Mouse (Mus musculus) stomach, postnatal 0 days (tissue): Measurements from ENCODE around the gene 9130213A22Rik. TPM values are rescaled to one million over a fixed set of nuclear protein-coding genes. Genes with fewer than 3 reads are reported as not detected.
A peak's percentile ranks its signal among the peaks of the same experiment; 100 is the strongest.

Experiments
- ATAC-seq: fragments of 200-750 bp; cut with Nextera tagmentation; 2 replicates; pipeline ENCODE4 v1.8.0; 2017; ENCODE audit not compliant: low FRiP score, low TSS enrichment
- DNase-seq: peaks from one replicate; pipeline ENCODE4 v3.0.0-alpha.2; 2016; ENCODE audit warnings: low spot score
- H3K27ac ChIP-seq: fragments of 300-500 bp; sonication (generic); replicated peaks from 2 replicates; pipeline ENCODE4 v1.5.1; 2014; ENCODE audit warnings: mild to moderate bottlenecking, control low read depth
- H3K27me3 ChIP-seq: fragments of 300-500 bp; sonication (generic); 2 replicates; pipeline ENCODE4 v1.6.1; 2014; ENCODE audit warnings: low read length; ENCODE audit not compliant: control insufficient read depth, insufficient read depth
- H3K36me3 ChIP-seq: fragments of 300-500 bp; sonication (generic); 2 replicates; pipeline ENCODE4 v1.6.1; 2014; ENCODE audit warnings: low read length, mixed read lengths; ENCODE audit not compliant: control insufficient read depth, insufficient read depth
- H3K4me1 ChIP-seq: fragments of 300-500 bp; sonication (generic); replicated peaks from 2 replicates; pipeline ENCODE4 v1.6.1; 2014; ENCODE audit warnings: antibody characterized with exemption; ENCODE audit not compliant: control insufficient read depth, insufficient read depth
- H3K4me2 ChIP-seq: fragments of 300-500 bp; sonication (generic); replicated peaks from 2 replicates; pipeline ENCODE4 v1.6.1; 2014; ENCODE audit warnings: low read depth, mild to moderate bottlenecking, control low read depth, moderate library complexity
- H3K4me3 ChIP-seq: fragments of 300-500 bp; sonication (generic); 2 replicates; pipeline ENCODE4 v1.5.1; 2014; ENCODE audit warnings: low read depth, low read length, control low read depth
- H3K9ac ChIP-seq: fragments of 300-500 bp; sonication (generic); 2 replicates; pipeline ENCODE4 v1.6.1; 2014; ENCODE audit warnings: mild to moderate bottlenecking, low read length, control low read depth, mixed read lengths
- H3K9me3 ChIP-seq: fragments of 300-500 bp; sonication (generic); 2 replicates; pipeline ENCODE4 v1.6.1; 2016; ENCODE audit warnings: low read length; ENCODE audit not compliant: control insufficient read depth
- CTCF ChIP-seq: IDR thresholded peaks from 2 replicates; pipeline ENCODE4 v1.5.1; 2016; ENCODE audit warnings: antibody characterized with exemption, low read depth, mild to moderate bottlenecking, moderate library complexity
- EP300 ChIP-seq: optimal IDR thresholded peaks from 2 replicates; pipeline ENCODE3; 2016; ENCODE audit warnings: antibody characterized with exemption
- WGBS: fragments of 180-500 bp; shearing (Covaris S2); extraction: QIAGEN DNeasy Blood & Tissue Kit; methylation state at CpG from one replicate; pipeline ENCODE4 v1.1.7; 2014; 5-methylcytosine and 5-hydroxymethylcytosine counted together
- polyA plus RNA-seq: library from polyadenylated mRNA; unstranded; fragments of >200 nt; fragmentation: Nextera tagmentation; extraction: Ambion mirVana; gene quantifications from 2 replicates; pipeline ENCODE4 v1.2.1, GENCODE M21; 2015

Gene 9130213A22Rik
- 0.24 and 0.41 TPM in 2 replicates for polyA plus RNA-seq

- H3K9ac ChIP-seq = peak within 1 kb of the TSS; percentile 77
- H3K4me1 ChIP-seq = peaks cover 2% of the 10 kb centered on the region; the same call in 1 of the 2 replicates
- TF ChIP-seq CTCF (peak; percentile 80), EP300 (no peak)
- H3K36me3 ChIP-seq = no peaks in the 10 kb centered on the region
- H3K27ac ChIP-seq = peak within 1 kb of the TSS; percentile 89
- ATAC-seq (peak; percentile 50), DNase-seq (peak; percentile 87)
- 0% methylated on average over 63 of the region's 66 CpGs for WGBS
- H3K27me3 ChIP-seq = no peaks in the 10 kb centered on the region
- H3K4me2 ChIP-seq = peak within 1 kb of the TSS; percentile 83
- H3K9me3 ChIP-seq = no peaks in the 10 kb centered on the region
- peak within 1 kb of the TSS; percentile 68 for H3K4me3 ChIP-seq
Measured at GRCm38 (mm10) chr11:69122336-69122951, at the start of gene 9130213A22Rik. 9130213A22Rik (minus strand) TSS chr11:69122589.

- ATAC-seq (no peak; the same call in 1 of the 2 replicates), DNase-seq (peak; percentile 45)
- H3K4me1 ChIP-seq = no peaks in the 10 kb centered on the region
Measured at GRCm38 (mm10) chr11:69171626-69172025, 49.2 kb upstream of the 9130213A22Rik start.

GRCm38 (mm10) chr11:69169313-69169712 is 46.9 kb upstream of the 9130213A22Rik start:
- ATAC-seq (no peak), DNase-seq (no peak)
- Histone ChIP-seq H3K27me3 (no peaks in the 10 kb centered on the region), H3K4me3 (no peak overlapping the region), H3K4me2 (no peak overlapping the region), H3K9me3 (no peaks in the 10 kb centered on the region), H3K36me3 (no peaks in the 10 kb centered on the region), H3K4me1 (no peaks in the 10 kb centered on the region), H3K27ac (no peak overlapping the region), H3K9ac (no peak overlapping the region)
- TF ChIP-seq CTCF (no peak), EP300 (no peak)
- 80% methylated on average over 12 of the region's 12 CpGs for WGBS

More at GRCm38 (mm10) chr11:69171626-69172025, 49.2 kb upstream of the 9130213A22Rik start:
- TF ChIP-seq CTCF (peak; percentile 88), EP300 (no peak)
- Histone ChIP-seq H3K9me3 (no peaks in the 10 kb centered on the region), H3K4me3 (no peak overlapping the region), H3K36me3 (no peaks in the 10 kb centered on the region), H3K27me3 (no peaks in the 10 kb centered on the region), H3K4me2 (no peak overlapping the region), H3K9ac (no peak overlapping the region), H3K27ac (no peak overlapping the region)
- WGBS = 26% methylated on average over 7 of the region's 7 CpGs

DNA sequence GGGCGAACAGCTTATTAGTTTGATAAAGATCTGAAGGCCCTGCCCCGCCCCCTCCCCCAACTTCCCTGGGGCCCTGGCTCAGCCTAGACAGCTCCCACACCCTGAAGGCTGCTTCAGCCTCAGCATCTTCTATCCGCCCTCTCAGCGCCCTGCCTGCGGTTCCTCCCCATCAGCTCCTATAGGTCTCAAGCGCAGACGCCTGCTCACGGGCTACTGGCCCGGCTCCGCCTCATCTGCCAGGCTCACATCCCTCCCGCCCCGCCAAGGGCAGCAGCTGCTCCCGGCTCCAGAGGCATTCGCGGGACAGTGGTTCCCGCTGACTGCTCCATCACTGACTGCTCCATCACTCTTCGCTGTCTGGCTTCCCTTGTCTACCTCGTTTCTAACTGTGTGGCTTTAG is 34.4 kb upstream of the 9130213A22Rik start, which contains the start of gene Alox12b:
Alox12b (plus strand) TSS at position 190 of the 400 bp plus-strand sequence.
- Histone ChIP-seq H3K27ac (no peak within 1 kb of the TSS), H3K27me3 (no peaks in the 10 kb centered on the region), H3K4me2 (peak within 1 kb of the TSS; percentile 32; the same call in 1 of the 2 replicates), H3K9ac (no peak within 1 kb of the TSS), H3K4me3 (peak within 1 kb of the TSS; percentile 18), H3K36me3 (no peaks in the 10 kb centered on the region), H3K4me1 (no peaks in the 10 kb centered on the region), H3K9me3 (no peaks in the 10 kb centered on the region)
- ATAC-seq (peak; percentile 61; the same call in 1 of the 2 replicates), DNase-seq (no peak)
- TF ChIP-seq CTCF (no peak), EP300 (no peak)
- 3% methylated on average over 18 of the region's 18 CpGs for WGBS

- no peak overlapping the region for H3K4me3 ChIP-seq
- no peak overlapping the region for H3K27ac ChIP-seq
- no peaks in the 10 kb centered on the region for H3K36me3 ChIP-seq
- WGBS = 48% methylated on average over 1 of the region's 1 CpGs
- H3K4me1 ChIP-seq = no peaks in the 10 kb centered on the region
- no peaks in the 10 kb centered on the region for H3K27me3 ChIP-seq
- H3K9ac ChIP-seq = no peak overlapping the region
- H3K9me3 ChIP-seq = no peaks in the 10 kb centered on the region
- H3K4me2 ChIP-seq = no peak overlapping the region
- DNase-seq = no peak
- TF ChIP-seq CTCF (no peak), EP300 (no peak)
- no peak for ATAC-seq
Measured at GRCm38 (mm10) chr11:69155351-69155750, 33.0 kb upstream of the 9130213A22Rik start.

GRCm38 (mm10) chr11:69153831-69154230 is 31.4 kb upstream of the 9130213A22Rik start:
- H3K9ac ChIP-seq = no peak overlapping the region
- no peaks in the 10 kb centered on the region for H3K27me3 ChIP-seq
- WGBS = 69% methylated on average over 8 of the region's 8 CpGs
- H3K4me2 ChIP-seq = no peak overlapping the region
- H3K4me3 ChIP-seq = no peak overlapping the region
- DNase-seq (no peak), ATAC-seq (no peak)
- TF ChIP-seq CTCF = no peak
- no peak for TF ChIP-seq EP300
- H3K9me3 ChIP-seq = no peaks in the 10 kb centered on the region
- H3K36me3 ChIP-seq = no peaks in the 10 kb centered on the region
- no peak overlapping the region for H3K27ac ChIP-seq
- no peaks in the 10 kb centered on the region for H3K4me1 ChIP-seq
